ENCODE assay signal across 10 mouse cellular contexts in genomic region chr1:185409831-185410230, GRCm38 (mm10). TPM values are rescaled to one million over a fixed set of nuclear protein-coding genes. Genes with fewer than 3 reads are reported as not detected.
A peak's percentile ranks its signal among the peaks of the same experiment; 100 is the strongest.
DNase-seq lines count a peak whose midpoint lies in the region; ATAC-seq and TF ChIP-seq lines count a peak whose summit lies in the region.
"Had no signal": no experiment of that assay in that cellular context is flagged by ENCODE, and none has a peak within 500 bp of the region (broad histone marks: within the 10 kb centered on the region; RNA-seq: fewer than 3 reads in every experiment).

No protein-coding gene starts in this region.

- H3K9ac ChIP-seq in MEL (ENCODE audit: control insufficient read depth, low read depth, low read length, poor library complexity, severe bottlenecking): no peak overlapping the region
- H3K9ac ChIP-seq in liver, embryonic 14.5 days (replicated peaks): no peak overlapping the region
- H3K9ac ChIP-seq: limb, embryonic 12.5 days; midbrain, embryonic 15.5 days had no signal

- peaks cover 7% of the 10 kb centered on the region for H3K36me3 ChIP-seq in kidney, adult 2 months (ENCODE audit: control insufficient read depth, insufficient read depth, low read length)
- peaks cover 0 to 82% of the 10 kb centered on the region in 2 experiments; a peak in 2 of 4 replicates for H3K36me3 ChIP-seq in MEL (ENCODE audit: control insufficient read depth in 1 of 2, insufficient read depth in 2 of 2, low read length in 2 of 2)
- peaks cover 61% of the 10 kb centered on the region for H3K36me3 ChIP-seq in liver, embryonic 14.5 days (replicated peaks; ENCODE audit: control insufficient read depth, insufficient read depth, low read depth)

- no peak overlapping the region for H3K4me3 ChIP-seq in kidney, adult 2 months (ENCODE audit: insufficient read depth, low read depth, low read length)
- no peak overlapping the region for H3K4me3 ChIP-seq in MEL (ENCODE audit: control insufficient read depth in 1 of 2, insufficient read depth in 1 of 2, low read depth in 2 of 2, low read length in 2 of 2)
- H3K4me3 ChIP-seq in liver, embryonic 14.5 days (ENCODE audit: insufficient read depth in 1 of 2, low read depth in 2 of 2, low read length in 2 of 2): no peak overlapping the region
- H3K4me3 ChIP-seq: limb, embryonic 12.5 days; midbrain, embryonic 15.5 days had no signal

- no peaks in the 10 kb centered on the region for H3K9me3 ChIP-seq in MEL (replicated peaks; ENCODE audit: insufficient read depth, low read length)
- H3K9me3 ChIP-seq in liver, embryonic 14.5 days (ENCODE audit: control insufficient read depth, low read length): no peaks in the 10 kb centered on the region
- H3K9me3 ChIP-seq: limb, embryonic 12.5 days; midbrain, embryonic 15.5 days had no signal

- peak; percentile 48 for TF ChIP-seq RAD21 in MEL (IDR thresholded peaks at IDR 0.05; ENCODE audit: low read depth, low read length)

- no peak for TF ChIP-seq POLR2A in kidney, adult 2 months (IDR thresholded peaks at IDR 0.05; ENCODE audit: low read depth, low read length)
- no peak for TF ChIP-seq POLR2A in MEL (IDR thresholded peaks at IDR 0.05; ENCODE audit: control insufficient read depth in 1 of 2, insufficient read depth in 1 of 2, low read depth in 1 of 2, low read length in 2 of 2, poor library complexity in 1 of 2)

- no peaks in the 10 kb centered on the region for H3K4me1 ChIP-seq in kidney, adult 2 months (ENCODE audit: control insufficient read depth, insufficient read depth, low read length)
- no peaks in the 10 kb centered on the region for H3K4me1 ChIP-seq in MEL (ENCODE audit: control insufficient read depth in 1 of 2, insufficient read depth in 2 of 2, low read length in 2 of 2)
- no peaks in the 10 kb centered on the region for H3K4me1 ChIP-seq in liver, embryonic 14.5 days (replicated peaks; ENCODE audit: control insufficient read depth in 2 of 2, insufficient read depth in 2 of 2, low read length in 1 of 2)
- H3K4me1 ChIP-seq: limb, embryonic 12.5 days; midbrain, embryonic 15.5 days had no signal

- DNase-seq in kidney, adult 2 months: no peak
- no peak for DNase-seq in kidney, adult 8-10 months
- DNase-seq in MEL (ENCODE audit: low read depth, low spot score): peak; percentile 37
- DNase-seq in brain, adult 2 months (ENCODE audit: low read depth, low spot score): peak; percentile 31
- DNase-seq in liver, embryonic 14.5 days (ENCODE audit: low read depth in 3 of 3, low spot score in 3 of 3): peak; percentile 25 to 46 (median 35)
- no peak for DNase-seq in right cerebral cortex, postnatal 4 days
- no peak for DNase-seq in gastrocnemius, adult 8-10 months (ENCODE audit: low spot score in 2 of 2)
- DNase-seq: cerebellum, postnatal 36 days had no signal

- no peak overlapping the region for H3K27ac ChIP-seq in kidney, adult 2 months (ENCODE audit: insufficient read depth, low read depth, low read length)
- no peak overlapping the region for H3K27ac ChIP-seq in MEL (ENCODE audit: control insufficient read depth, low read depth, low read length)
- H3K27ac ChIP-seq in liver, embryonic 14.5 days: no peak overlapping the region
- H3K27ac ChIP-seq: limb, embryonic 12.5 days; midbrain, embryonic 15.5 days had no signal

- no peaks in the 10 kb centered on the region for H3K27me3 ChIP-seq in kidney, adult 2 months (replicated peaks; ENCODE audit: control insufficient read depth, insufficient read depth, low read length)
- no peaks in the 10 kb centered on the region for H3K27me3 ChIP-seq in MEL (ENCODE audit: control insufficient read depth in 1 of 2, insufficient read depth in 2 of 2, low read length in 2 of 2)
- no peaks in the 10 kb centered on the region for H3K27me3 ChIP-seq in liver, embryonic 14.5 days (ENCODE audit: control insufficient read depth, insufficient read depth, low read length)
- H3K27me3 ChIP-seq: limb, embryonic 12.5 days; midbrain, embryonic 15.5 days had no signal

- TF ChIP-seq EP300 in MEL (IDR thresholded peaks at IDR 0.05; ENCODE audit: low read depth in 1 of 2, low read length in 2 of 2): no peak
- no peak for TF ChIP-seq EP300 in liver, embryonic 14.5 days (IDR thresholded peaks at IDR 0.05; ENCODE audit: low read depth)

- peak; percentile 59; the same call in 1 of the 2 replicates for ATAC-seq in liver, embryonic 14.5 days (ENCODE audit: insufficient read depth)
- ATAC-seq: midbrain, embryonic 15.5 days had no signal

- no peak overlapping the region for H3K4me2 ChIP-seq in liver, embryonic 14.5 days (ENCODE audit: low read depth)
- H3K4me2 ChIP-seq: limb, embryonic 12.5 days; midbrain, embryonic 15.5 days had no signal

- no peaks in the 10 kb centered on the region for H3K79me2 ChIP-seq in MEL (ENCODE audit: control insufficient read depth, insufficient read depth, low read length, poor library complexity)

- TF ChIP-seq CTCF in kidney, adult 2 months (conservative IDR thresholded peaks at IDR 0.05; ENCODE audit: insufficient read depth, insufficient read length, low read depth, low read length): 0 out of 2 replicates have a peak, but pooled peaks have one; percentile 15
- TF ChIP-seq CTCF in MEL (IDR thresholded peaks at IDR 0.05 in 2 of 3, conservative IDR thresholded peaks at IDR 0.05 in 1 of 3; ENCODE audit: control insufficient read depth in 1 of 3, insufficient read depth in 1 of 3, low read depth in 2 of 3, low read length in 3 of 3, poor library complexity in 1 of 3, severe bottlenecking in 1 of 3): peak in 2 of 3 experiments; percentile 43 to 44; a peak in 3 of 6 replicates
- TF ChIP-seq CTCF in liver, embryonic 14.5 days (IDR thresholded peaks at IDR 0.05; ENCODE audit: low read depth): peak; percentile 79

- 77% methylated on average over 3 of the region's 3 CpGs for WGBS in kidney, adult 2 months
- WGBS in liver, embryonic 14.5 days (ENCODE audit: insufficient replicate concordance): 70% methylated on average over 3 of the region's 3 CpGs

TF ChIP-seq in MEL, 35 proteins besides CTCF, POLR2A, EP300 and RAD21:
- TF ChIP-seq ZC3H11A (IDR thresholded peaks at IDR 0.05; ENCODE audit: low read depth, low read length): 0 out of 2 replicates have a peak, but pooled peaks have one; percentile 16
- TF ChIP-seq TCF12 (IDR thresholded peaks at IDR 0.05; ENCODE audit: low read depth, low read length): no peak
- no peak for TF ChIP-seq ELF1 (IDR thresholded peaks at IDR 0.05; ENCODE audit: low read depth, low read length)
- TF ChIP-seq SMC3 (IDR thresholded peaks at IDR 0.05; ENCODE audit: low read depth, low read length): peak; percentile 33
- no peak for TF ChIP-seq UBTF (IDR thresholded peaks at IDR 0.05; ENCODE audit: borderline replicate concordance, insufficient read depth, low read depth, low read length)
- no peak for TF ChIP-seq ZMIZ1 (IDR thresholded peaks at IDR 0.05; ENCODE audit: low read depth, low read length)

RNA-seq across cellular contexts. Expression of gene Slc30a10, which starts 44.8 kb away (rescaled TPM):
- polyA plus RNA-seq in kidney, adult 2 months (2012; rRNA removed): 0.01 TPM in 1 of 2 replicates, not detected in the other
- total RNA-seq in MEL (2012; rRNA removed): 2.1 and 3.9 TPM in 2 replicates
- 1 to 10 TPM in 1 of 2 experiments, not detected in 1; 7.9 TPM for polyA plus RNA-seq in MEL (2012; ENCODE audit: insufficient read depth in 1 of 2, insufficient read length in 2 of 2, low read depth in 1 of 2, low replicate concordance in 2 of 2, missing spikeins in 1 of 2)
- 19.5 and 21.2 TPM in 2 replicates for polyA plus RNA-seq in liver, embryonic 14.5 days (2012; rRNA removed)
- 13.3 and 14.9 TPM in 2 replicates for polyA plus RNA-seq in liver, embryonic 14.5 days (2014; fragmentation: Nextera tagmentation; extraction: Ambion mirVana)
- not detected for total RNA-seq in gastrocnemius, adult 8-10 months (2022)

RNA-seq across cellular contexts. Expression of gene Eprs, which starts 47.0 kb away (rescaled TPM):
- 9.7 and 13.0 TPM in 2 replicates for polyA plus RNA-seq in kidney, adult 2 months (2012; rRNA removed)
- total RNA-seq in MEL (2012; rRNA removed): 177 and 197 TPM in 2 replicates
- 100 to 1,000 TPM; 177 to 355 TPM for polyA plus RNA-seq in MEL (2012; ENCODE audit: insufficient read depth in 1 of 2, insufficient read length in 2 of 2, low read depth in 1 of 2, low replicate concordance in 2 of 2, missing spikeins in 1 of 2)
- polyA plus RNA-seq in liver, embryonic 14.5 days (2012; rRNA removed): 12.2 and 22.9 TPM in 2 replicates
- polyA plus RNA-seq in liver, embryonic 14.5 days (2014; fragmentation: Nextera tagmentation; extraction: Ambion mirVana): 79.1 and 83.7 TPM in 2 replicates
- 100 to 1,000 TPM; 138 to 148 (median 142) TPM for total RNA-seq in gastrocnemius, adult 8-10 months (2022)

Comparison
In these comparisons a context has a peak if more than half of its experiments do, and no peak if none do; other contexts are left out.
1. DNase-seq: peak in MEL (single experiment), brain, adult 2 months (single experiment) and liver, embryonic 14.5 days (3 of 3); none in kidney, adult 2 months (single experiment), kidney, adult 8-10 months (0 of 2), right cerebral cortex, postnatal 4 days (single experiment) and gastrocnemius, adult 8-10 months (0 of 2).
2. CTCF ChIP-seq: peak in every context shown above with its lines; median percentile 79 in liver, embryonic 14.5 days; 44 in MEL; 15 in kidney, adult 2 months.